Mouse (Mus musculus) myocyte (in vitro differentiated cells): ENCODE results near the gene Lcorl. TPM values are rescaled to one million over a fixed set of nuclear protein-coding genes. Genes with fewer than 3 reads are reported as not detected.
A peak's percentile ranks its signal among the peaks of the same experiment; 100 is the strongest.

Source experiments
- H3K27me3 ChIP-seq: one replicate; pipeline ENCODE4 v1.6.1; 2011; ENCODE audit not compliant: control insufficient read depth, insufficient read depth, insufficient read length
- H3K36me3 ChIP-seq: one replicate; pipeline ENCODE4 v1.6.1; 2011; ENCODE audit not compliant: control insufficient read depth, insufficient read depth
- H3K4me2 ChIP-seq: one replicate; pipeline ENCODE4 v1.6.1; 2011; ENCODE audit warnings: low read depth, control low read depth
- H3K4me3 ChIP-seq: one replicate; pipeline ENCODE4 v1.5.1; 2011; ENCODE audit warnings: mild to moderate bottlenecking, control low read depth, moderate library complexity
- H3K79me2 ChIP-seq: one replicate; pipeline ENCODE4 v1.6.1; 2011; ENCODE audit not compliant: control insufficient read depth, insufficient read depth
- H3ac ChIP-seq: one replicate; pipeline ENCODE4 v1.6.1; 2011; ENCODE audit not compliant: control insufficient read depth, insufficient read length
- CEBPB ChIP-seq: IDR thresholded peaks from 2 replicates; pipeline ENCODE4 v1.6.1; 2011; ENCODE audit warnings: mild to moderate bottlenecking, moderate library complexity; ENCODE audit not compliant: poor library complexity, insufficient read depth, severe bottlenecking
- E2F4 ChIP-seq: IDR thresholded peaks from one replicate; pipeline ENCODE4 v1.6.1; 2011; ENCODE audit warnings: mild to moderate bottlenecking, control low read depth, moderate library complexity; ENCODE audit not compliant: insufficient read depth
- MAX ChIP-seq: IDR thresholded peaks from one replicate; pipeline ENCODE4 v1.6.1; 2011; ENCODE audit warnings: low read depth, mild to moderate bottlenecking, control low read depth
- MYOD1 ChIP-seq, 3 experiments: IDR thresholded peaks; one replicate each; pipeline ENCODE4 v1.6.1; 2011; ENCODE audit warnings: control low read depth in 2 of 3, low read depth in 2 of 3, mild to moderate bottlenecking in 2 of 3, moderate library complexity in 1 of 3; ENCODE audit not compliant: insufficient read length in 2 of 3, control insufficient read depth in 1 of 3
- MYOG ChIP-seq, 3 experiments: IDR thresholded peaks; one replicate each; pipeline ENCODE4 v1.6.1; 2011; ENCODE audit warnings: control low read depth in 2 of 3, low read depth in 2 of 3, mild to moderate bottlenecking in 2 of 3; ENCODE audit not compliant: insufficient read length in 2 of 3, control insufficient read depth in 1 of 3, insufficient read depth in 1 of 3
- POLR2A ChIP-seq: IDR thresholded peaks from one replicate; pipeline ENCODE4 v1.6.1; 2011; ENCODE audit warnings: low read depth, mild to moderate bottlenecking, control low read depth, moderate library complexity; ENCODE audit not compliant: insufficient read length
- POLR2AphosphoS2 ChIP-seq: IDR thresholded peaks from one replicate; pipeline ENCODE4 v1.6.1; 2011; ENCODE audit warnings: low read depth, control low read depth; ENCODE audit not compliant: insufficient read length
- REST ChIP-seq: IDR thresholded peaks from one replicate; pipeline ENCODE4 v1.6.1; 2011; ENCODE audit warnings: mild to moderate bottlenecking, control low read depth, moderate library complexity; ENCODE audit not compliant: insufficient read depth, insufficient read length
- SRF ChIP-seq: IDR thresholded peaks from one replicate; pipeline ENCODE4 v1.6.1; 2011; ENCODE audit warnings: low read depth; ENCODE audit not compliant: control insufficient read depth, insufficient read length
- TCF12 ChIP-seq: IDR thresholded peaks from one replicate; pipeline ENCODE4 v1.6.1; 2011; ENCODE audit warnings: mild to moderate bottlenecking, control low read depth; ENCODE audit not compliant: poor library complexity, insufficient read depth, severe bottlenecking
- TCF3 ChIP-seq: IDR thresholded peaks from one replicate; pipeline ENCODE4 v1.6.1; 2011; ENCODE audit warnings: low read depth, control low read depth; ENCODE audit not compliant: insufficient read length
- USF1 ChIP-seq: IDR thresholded peaks from one replicate; pipeline ENCODE4 v1.6.1; 2011; ENCODE audit warnings: low read depth, mild to moderate bottlenecking, control low read depth, moderate library complexity
- polyA plus RNA-seq: library from polyadenylated mRNA; unstranded; fragments of >200 nt; fragmentation: generic; extraction: Trizol; gene quantifications from one replicate; pipeline ENCODE4 v1.2.1, GENCODE M21; 2012; ENCODE audit warnings: missing spikeins

The Lcorl gene
- polyA plus RNA-seq, 1 experiment, result 1.4 TPM

GRCm38 (mm10) chr5:45856303-45856821 is 1.1 kb downstream of the Lcorl start:
- TF ChIP-seq TCF3 (no peak), MYOD1 (IDR thresholded peaks at IDR 0.05; ENCODE audit: control insufficient read depth in 1 of 3, insufficient read length in 2 of 3, low read depth in 2 of 3) (peak in 1 of 3 experiments; percentile 21), POLR2AphosphoS2 (no peak), CEBPB (no peak), MAX (no peak), REST (no peak), TCF12 (no peak), E2F4 (no peak), MYOG (IDR thresholded peaks at IDR 0.05; ENCODE audit: control insufficient read depth in 1 of 3, insufficient read depth in 1 of 3, insufficient read length in 2 of 3, low read depth in 2 of 3) (peak in 1 of 3 experiments; percentile 46), SRF (no peak), USF1 (peak; percentile 52), POLR2A (no peak)
- H3K4me3 ChIP-seq, result peak overlapping the region; percentile 71
- H3K4me2 ChIP-seq, result peak overlapping the region; percentile 76
- no peaks in the 10 kb centered on the region for H3K36me3 ChIP-seq
- peak overlapping the region; percentile 91 for H3ac ChIP-seq
- H3K79me2 ChIP-seq, result peaks cover 12% of the 10 kb centered on the region
- H3K27me3 ChIP-seq, result no peaks in the 10 kb centered on the region

DNA sequence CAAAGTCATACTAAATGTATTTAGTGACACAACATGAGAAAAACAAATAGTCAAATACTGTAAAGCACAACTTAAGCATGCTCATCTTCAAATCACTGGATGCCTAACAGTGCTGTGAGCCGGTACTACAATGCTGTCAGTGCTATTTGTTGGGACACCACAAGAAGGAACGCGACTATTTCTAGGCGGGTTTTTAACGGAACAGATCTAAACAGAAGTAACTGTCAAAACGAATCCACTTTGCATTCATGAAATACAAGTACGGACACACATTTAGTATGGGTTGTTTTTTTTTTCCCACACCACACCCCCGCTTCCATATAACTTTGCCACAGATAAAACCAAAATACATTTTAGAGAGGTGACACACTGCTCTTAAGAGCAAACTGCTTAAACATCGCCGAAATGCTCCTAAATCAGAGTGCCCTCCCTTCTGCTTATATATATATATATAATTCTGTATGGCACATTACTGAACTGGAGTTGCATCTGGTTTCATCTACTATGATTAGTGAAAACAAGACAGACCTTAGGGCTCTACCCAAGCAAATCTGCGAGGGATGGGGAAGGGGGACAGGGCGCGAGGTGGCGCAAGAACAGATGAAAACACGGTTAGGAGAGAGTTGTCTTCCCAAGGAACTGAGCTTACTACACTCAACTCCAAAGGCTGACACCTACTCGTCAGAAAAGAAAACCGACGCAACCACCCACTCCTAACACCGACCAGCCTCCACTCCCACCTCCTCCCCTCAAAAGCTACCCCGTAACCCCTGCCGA is 1.7 kb downstream of the Lcorl start:
- H3K4me2 ChIP-seq, result peak overlapping the region; percentile 76
- TF ChIP-seq USF1, result no peak
- 0 out of 2 replicates have a peak, but pooled peaks have one; percentile 19 for TF ChIP-seq CEBPB
- no peaks in the 10 kb centered on the region for H3K36me3 ChIP-seq
- H3K4me3 ChIP-seq, result peak overlapping the region; percentile 71
- peak overlapping the region; percentile 91 for H3ac ChIP-seq
- H3K79me2 ChIP-seq, result peaks cover 12% of the 10 kb centered on the region
- H3K27me3 ChIP-seq, result no peaks in the 10 kb centered on the region

DNA sequence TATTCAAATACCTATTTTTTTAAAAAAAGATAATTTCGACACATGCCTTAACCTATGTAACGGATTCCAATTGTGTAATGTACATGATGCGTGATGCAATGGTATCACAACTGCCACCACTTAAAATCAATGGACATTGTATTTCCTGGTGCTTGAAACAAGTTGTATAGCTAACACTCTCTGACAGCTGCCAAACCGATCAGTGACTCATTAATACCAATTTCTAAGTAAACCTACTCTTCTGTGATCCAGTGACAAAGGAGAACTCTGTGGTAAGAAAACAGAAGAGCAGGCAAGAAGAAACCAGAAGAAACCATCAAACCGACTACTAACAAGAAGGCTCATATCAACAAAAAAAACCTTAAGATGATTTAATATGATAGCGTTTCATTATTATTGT is 12.7 kb downstream of the Lcorl start:
- H3K4me3 ChIP-seq, result no peak overlapping the region
- H3K4me2 ChIP-seq, result no peak overlapping the region
- no peaks in the 10 kb centered on the region for H3K36me3 ChIP-seq
- no peak overlapping the region for H3ac ChIP-seq
- TF ChIP-seq MAX (no peak), USF1 (no peak), CEBPB (no peak), MYOG (IDR thresholded peaks at IDR 0.05; ENCODE audit: control insufficient read depth in 1 of 3, insufficient read depth in 1 of 3, insufficient read length in 2 of 3, low read depth in 2 of 3) (no peak)
- H3K79me2 ChIP-seq, result peaks cover 78% of the 10 kb centered on the region
- no peaks in the 10 kb centered on the region for H3K27me3 ChIP-seq

DNA sequence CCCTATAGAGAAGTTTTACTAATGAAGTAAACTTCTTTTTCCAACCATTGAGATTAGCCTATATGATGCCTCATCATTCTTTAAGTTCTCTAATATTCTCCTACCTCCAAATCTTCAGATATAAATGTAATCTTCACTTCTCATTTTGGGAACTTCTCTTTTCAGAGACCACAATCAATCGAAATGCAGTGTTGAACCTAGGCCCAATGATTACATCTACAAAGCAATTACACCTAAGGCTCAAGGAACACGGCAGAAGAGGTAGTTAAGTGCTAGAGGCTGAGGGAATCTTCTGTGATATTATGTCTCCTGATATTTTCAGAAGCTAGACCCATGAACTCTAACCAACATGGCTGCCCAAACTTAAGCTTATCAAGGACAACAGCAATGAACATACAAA is 22.3 kb downstream of the Lcorl start:
- H3ac ChIP-seq, result no peak overlapping the region
- no peaks in the 10 kb centered on the region for H3K27me3 ChIP-seq
- H3K4me2 ChIP-seq, result no peak overlapping the region
- peaks cover 60% of the 10 kb centered on the region for H3K79me2 ChIP-seq
- H3K4me3 ChIP-seq, result no peak overlapping the region
- H3K36me3 ChIP-seq, result no peaks in the 10 kb centered on the region
- no peak for TF ChIP-seq POLR2AphosphoS2
- TF ChIP-seq E2F4, result no peak
- no peak for TF ChIP-seq USF1
- no peak for TF ChIP-seq MYOD1 (IDR thresholded peaks at IDR 0.05; ENCODE audit: control insufficient read depth in 1 of 3, insufficient read length in 2 of 3, low read depth in 2 of 3)
- TF ChIP-seq CEBPB, result no peak
- TF ChIP-seq REST, result no peak
- no peak for TF ChIP-seq TCF3
- TF ChIP-seq MYOG (IDR thresholded peaks at IDR 0.05; ENCODE audit: control insufficient read depth in 1 of 3, insufficient read depth in 1 of 3, insufficient read length in 2 of 3, low read depth in 2 of 3), result no peak
- no peak for TF ChIP-seq SRF
- TF ChIP-seq MAX, result no peak
- no peak for TF ChIP-seq TCF12
- no peak for TF ChIP-seq POLR2A

DNA sequence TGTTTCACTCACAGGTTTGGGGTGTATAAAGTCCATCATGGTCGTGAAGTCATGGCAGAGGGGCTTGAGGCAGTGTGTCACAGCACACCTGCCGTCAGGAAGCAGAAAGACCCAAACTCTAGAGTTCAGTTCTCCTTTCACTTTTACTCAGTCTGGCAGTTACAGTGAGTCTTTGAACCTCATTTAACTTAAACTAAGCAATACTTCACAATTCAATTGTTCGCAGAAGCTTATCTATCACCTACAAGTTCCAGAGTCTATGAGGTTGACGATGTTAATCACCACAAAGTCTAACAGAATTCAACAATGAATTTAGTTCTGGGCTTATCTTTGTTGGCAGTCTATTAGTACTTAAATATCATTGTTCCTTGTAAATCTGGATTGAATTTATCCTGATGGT is 45.9 kb downstream of the Lcorl start:
- Histone ChIP-seq H3K36me3 (no peaks in the 10 kb centered on the region), H3K79me2 (peaks cover 5% of the 10 kb centered on the region), H3K27me3 (no peaks in the 10 kb centered on the region), H3K4me3 (no peak overlapping the region), H3K4me2 (no peak overlapping the region), H3ac (no peak overlapping the region)
- TF ChIP-seq TCF3 (no peak), E2F4 (no peak), POLR2A (no peak), SRF (no peak), MYOG (IDR thresholded peaks at IDR 0.05; ENCODE audit: control insufficient read depth in 1 of 3, insufficient read depth in 1 of 3, insufficient read length in 2 of 3, low read depth in 2 of 3) (no peak), MYOD1 (IDR thresholded peaks at IDR 0.05; ENCODE audit: control insufficient read depth in 1 of 3, insufficient read length in 2 of 3, low read depth in 2 of 3) (no peak), CEBPB (no peak), MAX (no peak), USF1 (no peak), POLR2AphosphoS2 (no peak), REST (no peak), TCF12 (no peak)
